Mouse (Mus musculus): ENCODE measurements around the gene 1700034J05Rik.
A peak's percentile ranks its signal among the peaks of the same experiment; 100 is the strongest.

DNA sequence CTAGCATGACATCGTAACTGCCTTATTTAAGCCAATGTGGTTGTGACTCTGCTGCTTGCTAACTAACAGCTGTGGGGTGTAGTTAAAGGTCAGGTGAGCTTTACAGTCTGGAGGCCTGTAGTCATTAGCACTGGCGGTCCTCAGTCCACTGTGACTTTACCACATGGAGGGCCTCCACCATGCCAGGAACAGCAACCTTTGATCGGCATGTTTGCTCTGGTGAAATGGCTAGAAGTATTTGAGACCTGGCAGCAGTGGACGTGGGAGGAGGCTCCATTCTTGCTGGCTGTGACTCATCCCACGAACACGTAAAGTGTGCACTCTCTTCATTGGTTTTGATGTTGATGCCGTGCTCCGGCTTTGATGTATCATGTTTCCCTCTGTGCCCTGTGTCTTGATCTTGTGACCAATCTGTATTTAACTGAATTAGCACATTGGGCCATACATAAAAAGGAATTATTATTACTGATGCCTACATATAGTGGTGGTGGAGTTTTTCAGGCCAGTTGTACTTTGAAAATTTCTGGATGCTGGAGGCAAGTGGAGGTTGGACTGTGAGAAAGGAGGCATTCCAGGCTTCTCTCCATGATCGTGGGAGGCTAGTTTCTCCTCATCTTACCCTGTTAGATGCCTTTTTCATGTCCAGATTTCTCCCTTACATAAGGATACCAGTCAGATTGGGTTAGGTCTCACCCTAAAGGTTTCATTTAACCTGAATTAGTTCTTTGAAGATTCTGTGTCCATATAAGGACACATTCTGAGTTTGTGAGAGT is 5.9 kb upstream of the 1700034J05Rik start:
- TF ChIP-seq TCF12 (IDR thresholded peaks at IDR 0.05; ENCODE audit: insufficient read depth, poor library complexity, severe bottlenecking), result peak; percentile 43
- TF ChIP-seq USF1 (IDR thresholded peaks at IDR 0.05; ENCODE audit: low read depth), result peak; percentile 12
- peak; percentile 18 for TF ChIP-seq POLR2A (IDR thresholded peaks at IDR 0.05; ENCODE audit: insufficient read length, low read depth)
- no peak for TF ChIP-seq TCF3 (IDR thresholded peaks at IDR 0.05; ENCODE audit: insufficient read length, low read depth)
- TF ChIP-seq CEBPB (IDR thresholded peaks at IDR 0.05; ENCODE audit: insufficient read depth, poor library complexity, severe bottlenecking), result no peak
- no peak for TF ChIP-seq E2F4 (IDR thresholded peaks at IDR 0.05; ENCODE audit: insufficient read depth)
